Mouse (Mus musculus) cortical plate, adult 2 months (tissue): ENCODE results near the gene Tle3. TPM values are rescaled to one million over a fixed set of nuclear protein-coding genes. Genes with fewer than 3 reads are reported as not detected.

Experiments used
- H3K27ac ChIP-seq: fragments of 200-500 bp; 2 replicates; pipeline ENCODE4 v1.5.1; 2012; ENCODE audit warnings: low read length, control low read depth, inconsistent platforms; ENCODE audit not compliant: insufficient read depth
- H3K4me1 ChIP-seq: fragments of 200-500 bp; 2 replicates; pipeline ENCODE4 v1.6.1; 2011; ENCODE audit warnings: low read length; ENCODE audit not compliant: control insufficient read depth, insufficient read depth
- H3K4me3 ChIP-seq: fragments of 200-500 bp; 2 replicates; pipeline ENCODE4 v1.5.1; 2011; ENCODE audit warnings: mild to moderate bottlenecking, low read length, control low read depth; ENCODE audit not compliant: insufficient read depth
- CTCF ChIP-seq: fragments of 200-500 bp; IDR thresholded peaks from 2 replicates; pipeline ENCODE4 v1.5.1; 2011; ENCODE audit warnings: mild to moderate bottlenecking, control low read depth, low read length; ENCODE audit not compliant: insufficient read depth; ENCODE audit errors: extremely low read depth
- POLR2A ChIP-seq: fragments of 200-500 bp; IDR thresholded peaks from 2 replicates; pipeline ENCODE4 v1.6.1; 2011; ENCODE audit warnings: mild to moderate bottlenecking, low read length, control low read depth; ENCODE audit not compliant: insufficient read depth; ENCODE audit errors: extremely low read depth
- polyA plus RNA-seq: library from polyadenylated mRNA; depleted of rRNA; stranded (reverse); fragments of >200 nt; gene quantifications from 2 replicates; pipeline ENCODE4 v1.2.3, GENCODE M21; 2012

Tle3 gene
- polyA plus RNA-seq, 1 experiment, result 36.6 TPM

- Histone ChIP-seq H3K4me3 (peak overlapping the region; percentile 69), H3K27ac (no peak overlapping the region), H3K4me1 (peaks cover 7% of the 10 kb centered on the region)
- TF ChIP-seq POLR2A (no peak), CTCF (no peak)
Observed at GRCm38 (mm10) chr9:61373942-61374900, 2.1 kb downstream of the Tle3 start.

- H3K4me1 ChIP-seq, result peaks cover 6% of the 10 kb centered on the region
- no peak for TF ChIP-seq CTCF
- no peak for TF ChIP-seq POLR2A
Observed at GRCm38 (mm10) chr9:61375002-61375401, 2.8 kb downstream of the Tle3 start.

GRCm38 (mm10) chr9:61375802-61376561, 3.8 kb downstream of the Tle3 start:
- H3K4me3 ChIP-seq, result no peak overlapping the region
- H3K27ac ChIP-seq, result no peak overlapping the region
- H3K4me1 ChIP-seq, result peaks cover 6% of the 10 kb centered on the region
- TF ChIP-seq POLR2A (no peak), CTCF (no peak)

More at GRCm38 (mm10) chr9:61375002-61375401, 2.8 kb downstream of the Tle3 start:
- H3K4me3 ChIP-seq, result peak overlapping the region; percentile 69; the same call in 1 of the 2 replicates
- H3K27ac ChIP-seq, result no peak overlapping the region

- no peak overlapping the region for H3K4me3 ChIP-seq
- TF ChIP-seq POLR2A, result no peak
- no peak for TF ChIP-seq CTCF
Observed at GRCm38 (mm10) chr9:61376650-61377049, 4.5 kb downstream of the Tle3 start.

GRCm38 (mm10) chr9:61377706-61378479, 5.7 kb downstream of the Tle3 start:
- TF ChIP-seq POLR2A, result no peak
- no peak for TF ChIP-seq CTCF
- no peak overlapping the region for H3K27ac ChIP-seq
- no peak overlapping the region for H3K4me3 ChIP-seq
- peaks cover 6% of the 10 kb centered on the region for H3K4me1 ChIP-seq

More at GRCm38 (mm10) chr9:61376650-61377049, 4.5 kb downstream of the Tle3 start:
- no peak overlapping the region for H3K27ac ChIP-seq
- peaks cover 6% of the 10 kb centered on the region for H3K4me1 ChIP-seq

- no peak overlapping the region for H3K27ac ChIP-seq
- H3K4me3 ChIP-seq, result no peak overlapping the region
- TF ChIP-seq POLR2A (no peak), CTCF (no peak)
- H3K4me1 ChIP-seq, result peaks cover 6% of the 10 kb centered on the region
Observed at GRCm38 (mm10) chr9:61378516-61378915, 6.3 kb downstream of the Tle3 start.

GRCm38 (mm10) chr9:61379016-61379634, 7.0 kb downstream of the Tle3 start:
- peaks cover 6% of the 10 kb centered on the region for H3K4me1 ChIP-seq
- H3K27ac ChIP-seq, result no peak overlapping the region
- TF ChIP-seq POLR2A, result no peak
- no peak for TF ChIP-seq CTCF
- H3K4me3 ChIP-seq, result no peak overlapping the region

GRCm38 (mm10) chr9:61380258-61381062, 8.3 kb downstream of the Tle3 start:
- H3K4me3 ChIP-seq, result no peak overlapping the region
- no peak overlapping the region for H3K27ac ChIP-seq
- TF ChIP-seq POLR2A (no peak), CTCF (no peak)
- H3K4me1 ChIP-seq, result peaks cover 8% of the 10 kb centered on the region
